ENCODE assay signal across 8 mouse cellular contexts in genomic region chr7:18926041-18926790, GRCm38 (mm10). TPM values are rescaled to one million over a fixed set of nuclear protein-coding genes. Genes with fewer than 3 reads are reported as not detected.
A peak's percentile ranks its signal among the peaks of the same experiment; 100 is the strongest.
DNase-seq lines count a peak whose midpoint lies in the region; ATAC-seq and TF ChIP-seq lines count a peak whose summit lies in the region.

No protein-coding gene starts in this region.

- H3K27ac ChIP-seq in kidney, adult 2 months (ENCODE audit: insufficient read depth, low read depth, low read length): peak overlapping the region; percentile 43
- peak overlapping the region; percentile 57 for H3K27ac ChIP-seq in lung, embryonic 15.5 days
- H3K27ac ChIP-seq in stomach, embryonic 14.5 days (ENCODE audit: low read length): no peak overlapping the region

- peak; percentile 20 for TF ChIP-seq POLR2A in kidney, adult 2 months (IDR thresholded peaks at IDR 0.05; ENCODE audit: low read depth, low read length)

- peaks cover 4% of the 10 kb centered on the region; the same call in 1 of the 2 replicates for H3K27me3 ChIP-seq in kidney, adult 2 months (replicated peaks; ENCODE audit: control insufficient read depth, insufficient read depth, low read length)
- peaks cover 58% of the 10 kb centered on the region for H3K27me3 ChIP-seq in lung, embryonic 15.5 days
- 0 out of 2 replicates have a peak, but pooled peaks cover 20% of the 10 kb centered on the region for H3K27me3 ChIP-seq in stomach, embryonic 14.5 days (ENCODE audit: control insufficient read depth, insufficient read depth, low read length)

- no peaks in the 10 kb centered on the region for H3K4me1 ChIP-seq in kidney, adult 2 months (ENCODE audit: control insufficient read depth, insufficient read depth, low read length)
- H3K4me1 ChIP-seq in lung, embryonic 15.5 days: peaks cover 16% of the 10 kb centered on the region
- no peaks in the 10 kb centered on the region for H3K4me1 ChIP-seq in stomach, embryonic 14.5 days (ENCODE audit: control insufficient read depth, insufficient read depth, low read length)

- peak; percentile 17; the same call in 1 of the 2 replicates for ATAC-seq in lung, embryonic 15.5 days (ENCODE audit: borderline replicate concordance, extremely low read depth, low FRiP score, low TSS enrichment)
- no peak for ATAC-seq in stomach, embryonic 14.5 days (ENCODE audit: insufficient number of reproducible peaks, insufficient read depth, low FRiP score, low read depth)

- no peak for TF ChIP-seq CTCF in kidney, adult 2 months (conservative IDR thresholded peaks at IDR 0.05; ENCODE audit: insufficient read depth, insufficient read length, low read depth, low read length)

- no peaks in the 10 kb centered on the region for H3K9me3 ChIP-seq in lung, embryonic 15.5 days
- no peaks in the 10 kb centered on the region for H3K9me3 ChIP-seq in stomach, embryonic 14.5 days (ENCODE audit: control insufficient read depth, low read depth, low read length)

- H3K9ac ChIP-seq in lung, embryonic 15.5 days: peak overlapping the region; percentile 48
- peak overlapping the region; percentile 50; the same call in 1 of the 2 replicates for H3K9ac ChIP-seq in stomach, embryonic 14.5 days (replicated peaks; ENCODE audit: low read depth, low read length)

- H3K36me3 ChIP-seq in kidney, adult 2 months (ENCODE audit: control insufficient read depth, insufficient read depth, low read length): no peaks in the 10 kb centered on the region
- no peaks in the 10 kb centered on the region for H3K36me3 ChIP-seq in lung, embryonic 15.5 days
- no peaks in the 10 kb centered on the region for H3K36me3 ChIP-seq in stomach, embryonic 14.5 days (ENCODE audit: control insufficient read depth, insufficient read depth, low read length)

- DNase-seq in left cerebral cortex, postnatal 25 days (ENCODE audit: low spot score in 2 of 2): peak; percentile 40 to 44
- DNase-seq in left cerebral cortex, adult 11 months (ENCODE audit: low spot score): no peak
- peak; percentile 74 for DNase-seq in cerebellum, adult 9-10 months
- peak; percentile 73 to 85 for DNase-seq in heart, adult 9 months (ENCODE audit: low spot score in 2 of 2)
- DNase-seq in kidney, adult 2 months: peak; percentile 81
- no peak for DNase-seq in ovary, postnatal 14 days (ENCODE audit: low spot score)

- 3% methylated on average over 41 of the region's 42 CpGs for WGBS in kidney, adult 2 months
- WGBS in lung, embryonic 15.5 days: 1% methylated on average over 31 of the region's 42 CpGs
- 3% methylated on average over 32 of the region's 42 CpGs for WGBS in stomach, embryonic 14.5 days

- H3K4me3 ChIP-seq in kidney, adult 2 months (ENCODE audit: insufficient read depth, low read depth, low read length): peak overlapping the region; percentile 57
- peak overlapping the region; percentile 55 for H3K4me3 ChIP-seq in lung, embryonic 15.5 days
- peak overlapping the region; percentile 45 for H3K4me3 ChIP-seq in stomach, embryonic 14.5 days (ENCODE audit: low read depth, low read length)

- peak overlapping the region; percentile 91 for H3K4me2 ChIP-seq in lung, embryonic 15.5 days
- H3K4me2 ChIP-seq in stomach, embryonic 14.5 days (replicated peaks; ENCODE audit: low read depth, low read length): peak overlapping the region; percentile 92

- intact Hi-C loops in left cerebral cortex, postnatal 25 days (cut with DNase I): no loop called here

RNA-seq across cellular contexts. Expression of gene Nova2, which starts 0.5 kb away (rescaled TPM):
- 10 to 100 TPM; 78.2 to 84.6 TPM for total RNA-seq in left cerebral cortex, postnatal 25 days (2021)
- polyA plus RNA-seq in kidney, adult 2 months (2012; rRNA removed): 0.80 and 1.1 TPM in 2 replicates
- polyA plus RNA-seq in lung, embryonic 15.5 days (2015; fragmentation: Nextera tagmentation; extraction: Ambion mirVana): 0.77 and 1.2 TPM in 2 replicates
- polyA plus RNA-seq in stomach, embryonic 14.5 days (2014; fragmentation: Nextera tagmentation; extraction: Ambion mirVana): 0.81 and 1.2 TPM in 2 replicates

RNA-seq across cellular contexts. Expression of gene Ccdc61, which starts 16.0 kb away (rescaled TPM):
- total RNA-seq in left cerebral cortex, postnatal 25 days (2021): 10 to 100 TPM in 1 of 2 experiments, 1 to 10 TPM in 1; 9.9 to 10.5 TPM
- 19.8 and 21.3 TPM in 2 replicates for polyA plus RNA-seq in kidney, adult 2 months (2012; rRNA removed)
- polyA plus RNA-seq in lung, embryonic 15.5 days (2015; fragmentation: Nextera tagmentation; extraction: Ambion mirVana): 32.1 and 34.4 TPM in 2 replicates
- polyA plus RNA-seq in stomach, embryonic 14.5 days (2014; fragmentation: Nextera tagmentation; extraction: Ambion mirVana): 18.5 and 21.7 TPM in 2 replicates

RNA-seq across cellular contexts. Expression of gene Pglyrp1, which starts 55.1 kb away (rescaled TPM):
- total RNA-seq in left cerebral cortex, postnatal 25 days (2021): 10 to 100 TPM; 23.2 to 26.3 TPM
- 2.3 and 5.9 TPM in 2 replicates for polyA plus RNA-seq in kidney, adult 2 months (2012; rRNA removed)
- polyA plus RNA-seq in lung, embryonic 15.5 days (2015; fragmentation: Nextera tagmentation; extraction: Ambion mirVana): 6.4 and 6.7 TPM in 2 replicates
- 23.9 and 32.8 TPM in 2 replicates for polyA plus RNA-seq in stomach, embryonic 14.5 days (2014; fragmentation: Nextera tagmentation; extraction: Ambion mirVana)

Comparison
In these comparisons a context has a peak if more than half of its experiments do, and no peak if none do; other contexts are left out.
1. DNase-seq: peak in left cerebral cortex, postnatal 25 days (2 of 2), cerebellum, adult 9-10 months (single experiment), heart, adult 9 months (2 of 2) and kidney, adult 2 months (single experiment); none in left cerebral cortex, adult 11 months (single experiment) and ovary, postnatal 14 days (single experiment).
2. Peak in every context shown above with its lines, with median percentiles within 50 percentile points of each other: H3K4me3 ChIP-seq.